Mouse (Mus musculus): ENCODE measurements at regions not wholly inside any gene's neighbourhood (a gene's known extent, or its start where the extent isn't known, plus 50 kb on each side); places are given as distances from the start of the nearest gene placed in this dataset.

GRCm38 (mm10) chr1:57296186-57296585 is 81.2 kb upstream of the 1700066M21Rik start:
- no peak for DNase-seq

DNA sequence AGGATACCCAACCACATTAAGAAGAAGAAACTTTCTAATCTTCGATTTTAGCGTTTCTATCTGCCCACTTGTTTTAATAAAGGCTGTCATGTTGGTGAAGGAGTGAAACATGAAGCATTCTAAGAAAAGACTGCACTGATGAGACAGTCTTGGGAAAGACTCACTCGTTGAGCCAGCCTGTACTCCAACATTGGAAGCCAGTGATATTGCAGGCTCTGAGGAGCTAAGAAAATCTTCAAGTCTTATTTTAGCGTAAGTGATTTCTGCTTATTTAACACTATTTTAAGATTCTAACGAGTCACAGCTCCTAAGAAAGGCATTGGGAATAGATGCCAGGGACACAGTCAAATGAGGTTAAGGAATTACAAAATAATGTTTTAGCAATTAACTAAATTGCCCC is 78.9 kb upstream of the 1700066M21Rik start:
- no peak for DNase-seq

GRCm38 (mm10) chr1:57301260-57301979 is 76.0 kb upstream of the 1700066M21Rik start:
- no peak for DNase-seq

- DNase-seq = no peak
Observed at GRCm38 (mm10) chr1:57301980-57302331, 75.5 kb upstream of the 1700066M21Rik start.

DNA sequence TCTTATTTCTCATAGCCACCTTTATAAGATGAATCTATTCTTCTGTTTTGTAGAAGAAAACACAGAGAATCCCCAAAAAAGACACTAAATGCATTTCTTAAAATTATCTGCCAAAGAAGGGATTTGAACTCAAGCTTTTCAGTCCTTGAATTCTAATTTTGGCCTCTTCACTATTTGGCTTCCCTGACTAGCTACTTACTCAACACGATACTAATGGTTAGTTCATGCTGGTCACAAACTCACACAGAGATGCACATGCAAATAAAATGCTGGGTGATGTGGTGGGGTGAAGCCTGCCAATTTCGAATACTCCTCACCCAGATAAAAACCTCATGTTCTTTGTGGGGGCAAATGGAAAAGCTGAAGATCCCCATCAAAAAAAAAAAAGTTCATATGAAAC is 72.7 kb upstream of the 1700066M21Rik start:
- DNase-seq = no peak

GRCm38 (mm10) chr1:57322535-57322934 is 54.9 kb upstream of the 1700066M21Rik start:
- DNase-seq = no peak

GRCm38 (mm10) chr1:57323118-57323517 is 54.3 kb upstream of the 1700066M21Rik start:
- no peak for DNase-seq

- no peak for DNase-seq
Observed at GRCm38 (mm10) chr1:57325585-57326165, 51.7 kb upstream of the 1700066M21Rik start.
